Mouse (Mus musculus): ENCODE data around the gene Senp3. TPM values are rescaled to one million over a fixed set of nuclear protein-coding genes. Genes with fewer than 3 reads are reported as not detected.
A peak's percentile ranks its signal among the peaks of the same experiment; 100 is the strongest.

Gene Senp3
- polyA plus RNA-seq, 1 experiment: 187 TPM

- H3K27ac ChIP-seq (ENCODE audit: insufficient read depth, low read length): no peak within 1 kb of the TSS
- TF ChIP-seq CTCF (IDR thresholded peaks at IDR 0.05; ENCODE audit: borderline replicate concordance, insufficient read depth, low read length) (no peak), POLR2A (IDR thresholded peaks at IDR 0.05; ENCODE audit: low read depth, low read length) (peak; percentile 49)
- H3K4me3 ChIP-seq (ENCODE audit: insufficient read depth, low read length): no peak within 1 kb of the TSS
- H3K4me1 ChIP-seq (ENCODE audit: control insufficient read depth, insufficient read depth, low read length): 0 out of 2 replicates have a peak, but pooled peaks cover 2% of the 10 kb centered on the region
Measured at GRCm38 (mm10) chr11:69665961-69666664, 15.8 kb downstream of the Senp3 start, which contains the start of gene Cd68. TSS of gene Cd68 (minus strand) at chr11:69666153.

- TF ChIP-seq CTCF (IDR thresholded peaks at IDR 0.05; ENCODE audit: borderline replicate concordance, insufficient read depth, low read length) (no peak), POLR2A (IDR thresholded peaks at IDR 0.05; ENCODE audit: low read depth, low read length) (peak; percentile 24; the same call in 1 of the 2 replicates)
- Histone ChIP-seq H3K4me3 (ENCODE audit: insufficient read depth, low read length) (no peak overlapping the region), H3K4me1 (ENCODE audit: control insufficient read depth, insufficient read depth, low read length) (0 out of 2 replicates have a peak, but pooled peaks cover 2% of the 10 kb centered on the region), H3K27ac (ENCODE audit: insufficient read depth, low read length) (no peak overlapping the region)
Measured at GRCm38 (mm10) chr11:69665457-69665960, 16.4 kb downstream of the Senp3 start.

GRCm38 (mm10) chr11:69664841-69665240 is 17.0 kb downstream of the Senp3 start:
- no peak overlapping the region for H3K4me3 ChIP-seq (ENCODE audit: insufficient read depth, low read length)
- TF ChIP-seq POLR2A (IDR thresholded peaks at IDR 0.05; ENCODE audit: low read depth, low read length): no peak; the same call in 1 of the 2 replicates
- TF ChIP-seq CTCF (IDR thresholded peaks at IDR 0.05; ENCODE audit: borderline replicate concordance, insufficient read depth, low read length): no peak
- H3K4me1 ChIP-seq (ENCODE audit: control insufficient read depth, insufficient read depth, low read length): 0 out of 2 replicates have a peak, but pooled peaks cover 2% of the 10 kb centered on the region
- H3K27ac ChIP-seq (ENCODE audit: insufficient read depth, low read length): no peak overlapping the region

- Histone ChIP-seq H3K4me1 (ENCODE audit: control insufficient read depth, insufficient read depth, low read length) (0 out of 2 replicates have a peak, but pooled peaks cover 2% of the 10 kb centered on the region), H3K27ac (ENCODE audit: insufficient read depth, low read length) (0 out of 2 replicates have a peak overlapping the region, but pooled peaks have one; percentile 63), H3K4me3 (ENCODE audit: insufficient read depth, low read length) (no peak overlapping the region)
- TF ChIP-seq POLR2A (IDR thresholded peaks at IDR 0.05; ENCODE audit: low read depth, low read length): no peak
- no peak for TF ChIP-seq CTCF (IDR thresholded peaks at IDR 0.05; ENCODE audit: borderline replicate concordance, insufficient read depth, low read length)
Measured at GRCm38 (mm10) chr11:69663795-69664194, 18.1 kb downstream of the Senp3 start.

GRCm38 (mm10) chr11:69662967-69663671 is 18.8 kb downstream of the Senp3 start:
- Histone ChIP-seq H3K4me1 (ENCODE audit: control insufficient read depth, insufficient read depth, low read length) (0 out of 2 replicates have a peak, but pooled peaks cover 2% of the 10 kb centered on the region), H3K4me3 (ENCODE audit: insufficient read depth, low read length) (peak overlapping the region; percentile 20), H3K27ac (ENCODE audit: insufficient read depth, low read length) (peak overlapping the region; percentile 63)
- TF ChIP-seq CTCF (IDR thresholded peaks at IDR 0.05; ENCODE audit: borderline replicate concordance, insufficient read depth, low read length): no peak
- no peak for TF ChIP-seq POLR2A (IDR thresholded peaks at IDR 0.05; ENCODE audit: low read depth, low read length)

- H3K4me1 ChIP-seq (ENCODE audit: control insufficient read depth, insufficient read depth, low read length): 0 out of 2 replicates have a peak, but pooled peaks cover 2% of the 10 kb centered on the region
- TF ChIP-seq CTCF (IDR thresholded peaks at IDR 0.05; ENCODE audit: borderline replicate concordance, insufficient read depth, low read length): no peak
- peak; percentile 64 for TF ChIP-seq POLR2A (IDR thresholded peaks at IDR 0.05; ENCODE audit: low read depth, low read length)
- H3K4me3 ChIP-seq (ENCODE audit: insufficient read depth, low read length): peak within 1 kb of the TSS; percentile 62
- H3K27ac ChIP-seq (ENCODE audit: insufficient read depth, low read length): peak within 1 kb of the TSS; percentile 94
Measured at GRCm38 (mm10) chr11:69662213-69662966, 19.5 kb downstream of the Senp3 start, which contains the start of gene Mpdu1. TSS of gene Mpdu1 (minus strand) at chr11:69662642.

GRCm38 (mm10) chr11:69661221-69661881 is 20.5 kb downstream of the Senp3 start:
- Histone ChIP-seq H3K27ac (ENCODE audit: insufficient read depth, low read length) (peak overlapping the region; percentile 94; the same call in 1 of the 2 replicates), H3K4me1 (ENCODE audit: control insufficient read depth, insufficient read depth, low read length) (0 out of 2 replicates have a peak, but pooled peaks cover 2% of the 10 kb centered on the region), H3K4me3 (ENCODE audit: insufficient read depth, low read length) (peak overlapping the region; percentile 62)
- no peak for TF ChIP-seq CTCF (IDR thresholded peaks at IDR 0.05; ENCODE audit: borderline replicate concordance, insufficient read depth, low read length)
- no peak for TF ChIP-seq POLR2A (IDR thresholded peaks at IDR 0.05; ENCODE audit: low read depth, low read length)

- Histone ChIP-seq H3K4me3 (ENCODE audit: insufficient read depth, low read length) (no peak overlapping the region), H3K4me1 (ENCODE audit: control insufficient read depth, insufficient read depth, low read length) (0 out of 2 replicates have a peak, but pooled peaks cover 4% of the 10 kb centered on the region), H3K27ac (ENCODE audit: insufficient read depth, low read length) (no peak overlapping the region)
- TF ChIP-seq POLR2A (IDR thresholded peaks at IDR 0.05; ENCODE audit: low read depth, low read length) (no peak), CTCF (IDR thresholded peaks at IDR 0.05; ENCODE audit: borderline replicate concordance, insufficient read depth, low read length) (no peak)
Measured at GRCm38 (mm10) chr11:69657462-69657881, 24.4 kb downstream of the Senp3 start.
